Mouse (Mus musculus): ENCODE measurements at regions not wholly inside any gene's neighbourhood (a gene's known extent, or its start where the extent isn't known, plus 50 kb on each side); places are given as distances from the start of the nearest gene placed in this dataset.

DNA sequence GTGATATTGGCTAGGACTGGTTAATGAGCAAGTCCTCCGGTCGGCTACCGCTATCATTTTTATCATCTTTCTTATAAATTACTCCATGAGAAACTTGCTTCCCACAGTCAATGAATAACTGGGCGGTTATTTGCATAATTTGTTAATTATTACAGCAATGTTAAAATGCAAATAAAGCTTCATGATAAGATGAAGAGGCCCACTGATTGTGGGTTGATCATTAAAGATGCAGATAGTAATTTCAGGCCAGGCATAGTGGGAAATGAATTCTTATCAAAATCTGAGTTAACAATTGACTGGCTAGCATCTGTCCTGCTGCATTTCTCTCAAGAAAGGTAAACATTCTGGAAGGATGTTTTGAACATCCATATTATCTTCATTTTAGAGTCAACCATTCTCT, 303.4 kb upstream of the Lcorl start:
- TF ChIP-seq CTCF (conservative IDR thresholded peaks at IDR 0.05; ENCODE audit: low read length) (no peak), NANOG (IDR thresholded peaks at IDR 0.05; ENCODE audit: borderline replicate concordance, low read length) (no peak), POU5F1 (IDR thresholded peaks at IDR 0.05; ENCODE audit: borderline replicate concordance, low read length) (no peak)
